Mouse (Mus musculus) neural tube, embryonic 15.5 days (tissue): ENCODE data around the gene Naa20. TPM values are rescaled to one million over a fixed set of nuclear protein-coding genes. Genes with fewer than 3 reads are reported as not detected.

ENCODE experiments used
- ATAC-seq: fragments of 200-750 bp; cut with Nextera tagmentation; 2 replicates; pipeline ENCODE4 v1.8.0; 2017; ENCODE audit warnings: mild to moderate bottlenecking, moderate TSS enrichment, moderate library complexity; ENCODE audit not compliant: low FRiP score
- H3K27ac ChIP-seq: fragments of 300-500 bp; sonication (generic); replicated peaks from 2 replicates; pipeline ENCODE4 v1.5.1; 2015; ENCODE audit warnings: mild to moderate bottlenecking, inconsistent platforms
- H3K27me3 ChIP-seq: fragments of 300-500 bp; sonication (generic); replicated peaks from 2 replicates; pipeline ENCODE4 v1.6.1; 2015; ENCODE audit warnings: inconsistent platforms
- H3K36me3 ChIP-seq: fragments of 300-500 bp; sonication (generic); 2 replicates; pipeline ENCODE4 v1.6.1; 2015; ENCODE audit warnings: inconsistent platforms
- H3K4me1 ChIP-seq: fragments of 300-500 bp; sonication (generic); 2 replicates; pipeline ENCODE4 v1.6.1; 2015; ENCODE audit warnings: inconsistent platforms
- H3K4me2 ChIP-seq: fragments of 300-500 bp; sonication (generic); 2 replicates; pipeline ENCODE4 v1.6.1; 2015; ENCODE audit warnings: inconsistent platforms, mild to moderate bottlenecking, moderate library complexity
- H3K4me3 ChIP-seq: fragments of 300-500 bp; sonication (generic); replicated peaks from 2 replicates; pipeline ENCODE4 v1.5.1; 2015; ENCODE audit warnings: mild to moderate bottlenecking, inconsistent platforms
- H3K9ac ChIP-seq: fragments of 300-500 bp; sonication (generic); replicated peaks from 2 replicates; pipeline ENCODE4 v1.6.1; 2015; ENCODE audit warnings: mild to moderate bottlenecking, inconsistent platforms
- H3K9me3 ChIP-seq: fragments of 300-500 bp; sonication (generic); replicated peaks from 2 replicates; pipeline ENCODE4 v1.6.1; 2016; ENCODE audit warnings: inconsistent platforms
- WGBS: fragments of 180-500 bp; shearing (Covaris S2); methylation state at CpG from one replicate; pipeline ENCODE4 v1.1.7; 2015; ENCODE audit warnings: mixed read lengths; 5-methylcytosine and 5-hydroxymethylcytosine counted together
- polyA plus RNA-seq: library from polyadenylated mRNA; unstranded; fragments of >200 nt; fragmentation: Nextera tagmentation; extraction: Ambion mirVana; gene quantifications from 2 replicates; pipeline ENCODE4 v1.2.1, GENCODE M21; 2015

Naa20 gene
- polyA plus RNA-seq: 130 and 140 TPM in 2 replicates

DNA sequence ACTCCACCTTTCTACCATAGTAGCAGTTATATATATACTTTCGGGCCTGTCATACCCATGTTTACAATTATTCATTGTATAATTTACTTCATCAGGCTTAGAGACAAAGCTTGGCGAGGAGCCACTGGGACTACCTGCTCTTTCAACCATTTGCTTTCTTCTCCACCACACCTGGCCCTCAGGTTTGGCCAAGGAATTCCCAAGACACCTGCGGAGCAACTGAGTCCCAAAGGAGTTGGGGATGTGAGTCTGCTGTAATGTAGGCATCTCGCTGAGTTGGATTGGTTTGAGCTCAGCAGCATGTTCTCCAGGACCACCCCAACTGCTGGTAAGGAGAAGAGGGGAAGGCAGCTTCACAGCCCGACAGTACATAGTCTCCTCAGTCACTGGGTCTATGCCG, at the start of gene Naa20:
Gene Naa20 (plus strand): TSS at position 239 of the 400 bp plus-strand sequence.
- Histone ChIP-seq H3K4me2 (peak within 1 kb of the TSS; percentile 63), H3K9me3 (no peaks in the 10 kb centered on the region), H3K4me3 (peak within 1 kb of the TSS; percentile 100), H3K27me3 (no peaks in the 10 kb centered on the region), H3K27ac (no peak within 1 kb of the TSS), H3K36me3 (peaks cover 4% of the 10 kb centered on the region), H3K9ac (peak within 1 kb of the TSS; percentile 93; the same call in 1 of the 2 replicates), H3K4me1 (peaks cover 27% of the 10 kb centered on the region)
- no peak for ATAC-seq
- WGBS: 90% methylated on average over 6 of the region's 6 CpGs

DNA sequence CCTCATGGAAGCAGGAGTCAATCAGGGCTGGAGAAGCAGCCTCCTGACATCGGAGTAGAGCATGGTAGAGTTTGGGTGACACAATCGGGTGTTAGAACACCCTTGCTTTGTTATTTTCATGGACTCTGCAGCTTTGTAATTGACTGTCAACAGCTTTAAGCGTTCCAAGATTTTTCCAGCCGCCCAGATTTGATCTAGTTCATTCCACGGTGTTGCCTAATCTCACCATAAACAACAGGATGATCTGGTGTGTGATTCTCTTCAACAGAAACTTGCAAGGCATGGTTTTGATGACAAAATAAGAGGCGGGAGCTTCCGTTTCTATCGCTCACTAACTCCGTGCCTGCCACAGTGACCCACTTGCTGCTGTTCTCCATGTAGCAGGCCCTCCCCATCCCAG, 46.1 kb upstream of the Naa20 start:
- Histone ChIP-seq H3K4me2 (no peak overlapping the region), H3K9ac (no peak overlapping the region), H3K4me3 (no peak overlapping the region), H3K36me3 (no peaks in the 10 kb centered on the region), H3K27me3 (no peaks in the 10 kb centered on the region), H3K4me1 (peaks cover 31% of the 10 kb centered on the region), H3K27ac (no peak overlapping the region), H3K9me3 (no peaks in the 10 kb centered on the region)
- ATAC-seq: no peak
- 93% methylated on average over 9 of the region's 9 CpGs for WGBS

DNA sequence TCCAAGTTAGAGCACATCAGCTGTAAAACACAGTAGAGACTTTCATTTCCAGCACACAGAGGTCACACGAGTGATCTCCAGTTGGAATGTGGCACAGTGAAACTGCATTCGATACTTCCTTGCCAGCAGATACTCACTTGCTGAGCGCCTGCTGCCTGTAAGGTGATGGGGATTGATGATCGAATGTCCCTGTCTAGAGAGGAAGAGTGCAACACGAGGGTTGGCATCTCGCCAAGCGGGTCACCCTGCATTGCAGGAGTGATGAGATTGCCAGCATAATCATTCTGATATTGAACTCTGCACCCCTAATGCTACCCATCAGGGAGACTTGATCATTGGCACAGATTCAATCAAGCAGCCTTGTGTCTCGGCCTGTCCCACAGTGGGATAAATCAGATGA, 44.0 kb upstream of the Naa20 start:
- ATAC-seq: no peak
- H3K9ac ChIP-seq: no peak overlapping the region
- H3K4me3 ChIP-seq: no peak overlapping the region
- whole genome bisulfite sequencing: 65% methylated on average over 8 of the region's 8 CpGs
- no peak overlapping the region for H3K27ac ChIP-seq
- H3K9me3 ChIP-seq: no peaks in the 10 kb centered on the region
- no peaks in the 10 kb centered on the region for H3K27me3 ChIP-seq
- H3K36me3 ChIP-seq: no peaks in the 10 kb centered on the region
- H3K4me2 ChIP-seq: no peak overlapping the region
- peaks cover 39% of the 10 kb centered on the region for H3K4me1 ChIP-seq

DNA sequence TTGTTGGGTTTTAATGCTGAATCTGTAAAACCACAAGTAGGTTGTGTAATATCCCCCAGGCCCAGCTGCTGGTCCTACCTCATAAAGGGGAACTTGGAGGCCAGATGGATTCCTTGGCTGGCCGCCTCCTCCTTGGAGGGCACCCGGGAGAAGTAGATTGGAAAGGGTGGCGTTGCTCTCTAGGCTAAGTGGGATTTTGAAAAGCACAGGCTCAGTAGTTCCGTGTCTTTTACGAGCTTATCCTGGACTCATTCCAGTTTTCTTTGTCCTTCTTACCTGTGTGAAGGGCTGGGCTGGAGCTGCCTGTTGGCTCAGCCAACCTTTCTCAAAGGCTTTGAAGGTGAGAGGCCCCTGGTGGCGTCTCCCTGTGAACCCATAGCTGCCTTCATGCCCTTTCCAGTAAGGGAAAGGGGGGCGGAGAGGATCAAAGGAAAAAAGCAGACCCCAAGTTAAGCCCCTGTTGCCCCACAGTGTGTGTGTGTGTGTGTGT, 42.4 kb upstream of the Naa20 start:
- H3K9me3 ChIP-seq: no peaks in the 10 kb centered on the region
- peak overlapping the region; percentile 83 for H3K27ac ChIP-seq
- WGBS: 41% methylated on average over 7 of the region's 7 CpGs
- ATAC-seq: peak; percentile 26
- H3K9ac ChIP-seq: peak overlapping the region; percentile 40; the same call in 1 of the 2 replicates
- peak overlapping the region; percentile 38 for H3K4me3 ChIP-seq
- no peaks in the 10 kb centered on the region for H3K27me3 ChIP-seq
- peaks cover 39% of the 10 kb centered on the region for H3K4me1 ChIP-seq
- no peaks in the 10 kb centered on the region for H3K36me3 ChIP-seq
- peak overlapping the region; percentile 58 for H3K4me2 ChIP-seq

DNA sequence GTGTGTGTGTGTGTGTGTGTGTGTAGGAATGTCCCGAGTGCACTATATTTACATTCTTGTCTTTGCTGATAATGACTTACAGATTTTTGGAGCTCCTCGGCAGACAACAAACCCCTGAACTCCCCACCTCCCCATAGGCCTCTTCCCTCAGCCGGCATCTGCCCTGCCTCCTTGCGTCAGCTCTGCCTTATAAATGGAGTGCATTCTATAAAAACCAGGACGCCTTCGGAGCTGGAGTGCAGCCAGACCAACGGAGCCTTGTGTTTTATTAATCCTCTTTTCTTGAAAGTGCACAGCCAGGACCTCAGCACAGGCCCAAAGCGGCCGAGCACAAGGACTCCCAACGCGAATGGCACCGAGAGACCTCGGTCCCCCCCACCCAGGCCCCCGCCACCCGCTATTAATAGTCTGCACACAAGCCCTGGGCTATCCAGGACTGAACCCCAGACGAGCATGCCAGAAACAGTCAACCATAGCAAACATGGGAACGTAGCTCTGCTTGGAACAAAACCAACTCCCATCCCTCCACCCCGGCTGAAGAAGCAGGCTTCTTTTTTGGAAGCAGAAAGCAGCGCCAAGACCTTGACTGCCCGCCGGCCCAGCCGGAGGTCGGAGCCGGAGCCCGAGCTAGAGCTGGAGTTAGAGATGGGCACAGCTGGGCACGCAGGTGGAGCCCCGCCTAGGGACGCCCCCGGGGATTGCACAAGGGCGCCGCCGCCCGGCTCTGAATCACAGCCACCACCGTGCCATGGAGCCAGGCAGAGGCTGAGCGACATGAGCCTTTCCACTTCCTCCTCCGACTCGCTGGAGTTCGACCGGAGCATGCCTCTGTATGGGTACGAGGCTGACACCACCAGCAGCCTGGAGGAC, 41.7 kb upstream of the Naa20 start:
- WGBS: 10% methylated on average over 40 of the region's 40 CpGs
- H3K4me1 ChIP-seq: peaks cover 39% of the 10 kb centered on the region
- no peaks in the 10 kb centered on the region for H3K9me3 ChIP-seq
- peak overlapping the region; percentile 38 for H3K4me3 ChIP-seq
- H3K36me3 ChIP-seq: no peaks in the 10 kb centered on the region
- H3K27me3 ChIP-seq: no peaks in the 10 kb centered on the region
- H3K4me2 ChIP-seq: peak overlapping the region; percentile 58
- peak overlapping the region; percentile 40 for H3K9ac ChIP-seq
- peak overlapping the region; percentile 83 for H3K27ac ChIP-seq
- ATAC-seq: peak; percentile 87

DNA sequence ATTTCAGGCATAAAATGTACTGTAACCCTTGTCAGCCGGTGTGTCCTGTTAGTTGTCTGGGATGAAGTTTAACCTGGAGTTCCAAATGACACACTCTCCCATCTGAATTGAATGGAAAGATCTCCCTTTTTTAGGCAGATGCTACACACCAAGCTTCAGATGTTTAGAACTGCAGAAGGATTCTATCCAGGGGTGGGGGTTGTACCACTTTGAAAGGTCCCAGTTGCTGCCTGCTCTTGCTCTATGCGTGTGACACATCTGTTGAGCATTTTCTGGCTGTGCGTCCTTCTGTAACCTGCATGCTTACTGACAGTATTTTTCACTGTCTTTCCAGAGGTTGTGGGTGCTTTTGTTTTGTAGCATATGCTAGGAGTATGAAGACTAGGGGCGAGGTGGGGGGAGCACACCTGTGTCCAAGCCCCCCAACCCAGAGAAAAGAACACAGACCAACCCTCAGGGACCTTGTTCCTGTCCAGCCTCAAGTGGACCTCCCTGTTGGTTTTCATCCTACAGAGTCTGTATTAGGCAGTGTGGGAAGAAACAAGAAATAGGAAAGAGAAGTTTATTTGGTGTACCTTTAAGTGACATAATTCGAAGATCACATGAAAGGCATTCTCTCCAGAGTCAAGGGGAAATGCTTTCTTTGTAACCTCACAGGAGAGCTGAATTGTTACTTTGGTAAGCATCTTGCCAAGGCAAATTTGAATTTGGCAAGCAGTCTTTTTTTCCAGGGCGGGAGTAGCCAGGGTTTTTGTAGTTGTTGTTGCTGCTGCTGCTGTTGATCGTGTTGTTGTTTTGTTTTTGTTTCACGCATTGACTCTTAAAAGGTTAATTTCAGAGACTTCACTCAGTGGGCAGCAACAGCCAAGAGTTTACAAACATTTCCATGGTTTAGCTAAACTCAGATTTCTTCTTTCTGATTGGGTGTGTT, 40.4 kb upstream of the Naa20 start:
- 63% methylated on average over 8 of the region's 8 CpGs for WGBS

DNA sequence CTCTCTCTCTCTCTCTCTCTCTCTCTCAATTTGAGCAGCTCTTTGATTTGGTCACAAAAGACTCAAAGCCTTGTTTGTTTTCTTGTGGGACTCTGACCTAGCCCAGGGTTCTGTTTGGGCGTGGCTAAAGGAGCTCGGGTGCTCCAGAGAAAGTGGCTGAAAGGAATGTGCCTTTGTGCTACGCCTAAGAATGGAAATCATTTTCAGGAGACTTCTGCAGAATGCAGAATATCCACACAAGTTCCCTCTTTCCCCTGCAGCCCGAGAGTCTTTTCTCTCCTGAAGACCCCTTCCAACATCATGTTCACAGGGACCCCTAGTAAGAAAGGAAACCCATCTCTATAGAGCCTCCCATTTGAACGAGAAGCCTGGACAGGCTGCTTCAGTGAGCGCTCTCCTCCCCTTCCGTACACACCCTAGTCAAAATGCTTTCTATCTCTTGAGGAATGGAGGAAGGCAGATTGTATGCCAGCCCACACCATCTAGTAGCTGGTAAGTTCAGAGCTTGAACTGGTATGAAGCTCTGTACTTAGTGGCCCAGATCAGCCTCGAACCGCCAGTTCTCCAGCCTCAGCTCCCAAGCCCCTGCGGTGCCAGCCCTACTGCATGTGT, 39.6 kb upstream of the Naa20 start:
- peak overlapping the region; percentile 38 for H3K4me3 ChIP-seq
- no peaks in the 10 kb centered on the region for H3K9me3 ChIP-seq
- H3K27me3 ChIP-seq: no peaks in the 10 kb centered on the region
- ATAC-seq: no peak
- H3K36me3 ChIP-seq: no peaks in the 10 kb centered on the region
- peak overlapping the region; percentile 58 for H3K4me2 ChIP-seq
- peaks cover 39% of the 10 kb centered on the region for H3K4me1 ChIP-seq
- H3K9ac ChIP-seq: no peak overlapping the region
- peak overlapping the region; percentile 19; the same call in 1 of the 2 replicates for H3K27ac ChIP-seq
- 37% methylated on average over 10 of the region's 10 CpGs for WGBS

More for the DNA sequence above, 40.4 kb upstream of the Naa20 start:
- H3K4me1 ChIP-seq: peaks cover 39% of the 10 kb centered on the region
- H3K4me3 ChIP-seq: peak overlapping the region; percentile 38
- H3K9ac ChIP-seq: peak overlapping the region; percentile 40
- H3K27ac ChIP-seq: peak overlapping the region; percentile 83
- H3K27me3 ChIP-seq: no peaks in the 10 kb centered on the region
- no peaks in the 10 kb centered on the region for H3K36me3 ChIP-seq
- no peak for ATAC-seq
- no peaks in the 10 kb centered on the region for H3K9me3 ChIP-seq
- peak overlapping the region; percentile 58 for H3K4me2 ChIP-seq

DNA sequence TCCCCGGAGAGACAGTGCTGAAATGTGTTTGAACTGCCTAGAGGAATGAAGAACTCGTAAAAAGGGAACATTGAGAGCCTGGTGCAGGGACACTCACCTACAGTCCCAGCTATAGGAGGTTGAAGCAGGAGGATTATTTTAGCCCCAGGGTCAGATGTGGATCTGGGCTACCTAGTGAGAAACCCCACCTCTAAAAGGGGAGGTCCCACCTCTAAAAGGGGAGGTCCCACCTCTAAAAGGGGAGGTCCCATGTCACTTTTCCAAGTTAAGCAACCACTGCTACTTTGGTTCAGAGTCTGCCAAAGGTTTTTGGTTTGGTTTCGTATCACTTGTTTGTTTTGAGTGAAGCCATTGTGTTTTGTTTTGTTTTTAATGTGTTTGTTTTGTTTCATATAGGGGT, 36.6 kb upstream of the Naa20 start:
- Histone ChIP-seq H3K27me3 (no peaks in the 10 kb centered on the region), H3K9ac (no peak overlapping the region), H3K36me3 (no peaks in the 10 kb centered on the region; the same call in 1 of the 2 replicates), H3K9me3 (no peaks in the 10 kb centered on the region), H3K27ac (no peak overlapping the region), H3K4me2 (no peak overlapping the region), H3K4me3 (no peak overlapping the region), H3K4me1 (peaks cover 13% of the 10 kb centered on the region)
- no peak for ATAC-seq
- WGBS: 89% methylated on average over 3 of the region's 3 CpGs

DNA sequence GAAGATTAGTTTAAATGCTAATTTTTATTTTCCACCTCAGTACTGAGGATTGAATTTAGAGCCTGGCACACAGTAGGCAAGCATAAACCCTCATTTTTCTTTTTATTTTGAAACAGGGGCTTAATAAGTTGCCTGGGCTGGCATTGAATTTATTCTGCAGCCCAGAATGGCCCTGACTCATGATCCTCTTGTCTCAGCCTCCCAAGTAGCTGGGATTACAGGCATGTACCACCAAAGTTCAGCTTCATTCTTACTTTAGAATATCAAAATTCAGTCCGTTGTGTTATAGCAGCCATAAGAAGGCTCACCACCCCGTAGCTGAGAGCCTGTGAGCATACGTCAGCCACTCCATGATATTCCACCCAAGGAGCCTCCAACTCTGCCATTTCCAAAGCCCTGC, 35.7 kb upstream of the Naa20 start:
- ATAC-seq: no peak
- Histone ChIP-seq H3K4me3 (no peak overlapping the region), H3K9ac (no peak overlapping the region), H3K9me3 (no peaks in the 10 kb centered on the region), H3K27me3 (no peaks in the 10 kb centered on the region), H3K4me2 (no peak overlapping the region), H3K36me3 (no peaks in the 10 kb centered on the region; the same call in 1 of the 2 replicates), H3K27ac (no peak overlapping the region), H3K4me1 (peaks cover 6% of the 10 kb centered on the region; the same call in 1 of the 2 replicates)
- 98% methylated on average over 3 of the region's 3 CpGs for WGBS

DNA sequence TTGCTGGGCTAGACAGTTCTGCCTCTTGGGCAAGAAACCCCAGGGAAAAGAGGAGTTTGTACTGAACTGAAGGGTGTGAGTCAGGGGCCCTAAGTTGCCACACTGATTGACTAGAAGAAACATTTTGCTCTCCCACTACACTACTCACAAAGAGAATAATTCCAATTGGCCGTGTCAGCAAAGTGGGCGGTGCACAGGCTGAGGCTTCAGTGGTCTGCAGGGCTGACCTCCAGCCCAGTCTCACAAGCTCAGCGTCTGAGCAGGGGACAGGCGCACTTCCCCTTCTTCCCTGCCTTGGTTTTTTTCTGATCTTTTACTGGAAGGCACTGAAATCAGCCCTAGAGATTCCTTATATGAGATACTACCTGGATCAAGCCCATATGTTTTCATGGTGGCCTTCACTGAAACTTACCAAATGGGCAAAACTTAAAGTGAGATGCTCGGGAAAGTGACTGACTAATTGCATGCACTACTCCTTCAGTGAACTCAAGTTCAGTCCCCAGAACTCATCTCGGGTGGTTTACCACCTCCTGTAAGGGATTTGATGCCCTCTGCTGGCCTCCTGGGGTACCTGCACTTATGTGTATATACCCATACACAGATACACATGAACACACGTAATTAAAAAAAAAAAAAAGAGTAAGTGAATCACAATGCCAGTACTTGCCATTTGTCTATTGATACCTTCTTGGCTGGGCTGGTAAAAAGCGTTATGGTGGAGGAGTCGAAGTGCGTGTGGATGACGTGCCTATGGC, 35.0 kb upstream of the Naa20 start:
- H3K36me3 ChIP-seq: no peaks in the 10 kb centered on the region; the same call in 1 of the 2 replicates
- no peak overlapping the region for H3K4me2 ChIP-seq
- H3K4me3 ChIP-seq: no peak overlapping the region
- no peak overlapping the region for H3K9ac ChIP-seq
- ATAC-seq: no peak
- 97% methylated on average over 11 of the region's 11 CpGs for WGBS
- H3K9me3 ChIP-seq: no peaks in the 10 kb centered on the region
- no peaks in the 10 kb centered on the region for H3K27me3 ChIP-seq
- no peaks in the 10 kb centered on the region for H3K4me1 ChIP-seq
- H3K27ac ChIP-seq: no peak overlapping the region
